ENCODE assay signal across 35 mouse cellular contexts in genomic region chr5:135380681-135381080, GRCm38 (mm10). TPM values are rescaled to one million over a fixed set of nuclear protein-coding genes. Genes with fewer than 3 reads are reported as not detected.
"Had no signal": no experiment of that assay in that cellular context is flagged by ENCODE, and none has a peak within 500 bp of the region (broad histone marks: within the 10 kb centered on the region; RNA-seq: fewer than 3 reads in every experiment).

No protein-coding gene starts in this region.

- H3K9me3 ChIP-seq: embryonic facial prominence, embryonic 10.5 days; embryonic facial prominence, embryonic 12.5 days; embryonic facial prominence, embryonic 13.5 days; embryonic facial prominence, embryonic 15.5 days; forebrain, embryonic 10.5 days; forebrain, embryonic 12.5 days; forebrain, embryonic 13.5 days; forebrain, embryonic 15.5 days had no signal

- H3K4me1 ChIP-seq: embryonic facial prominence, embryonic 10.5 days; embryonic facial prominence, embryonic 12.5 days; embryonic facial prominence, embryonic 13.5 days; embryonic facial prominence, embryonic 15.5 days; forebrain, embryonic 10.5 days; forebrain, embryonic 12.5 days; forebrain, embryonic 13.5 days; forebrain, embryonic 15.5 days had no signal

- H3K4me2 ChIP-seq: embryonic facial prominence, embryonic 12.5 days; embryonic facial prominence, embryonic 13.5 days; embryonic facial prominence, embryonic 15.5 days; forebrain, embryonic 12.5 days; forebrain, embryonic 13.5 days; forebrain, embryonic 15.5 days had no signal

- H3K4me3 ChIP-seq: embryonic facial prominence, embryonic 10.5 days; embryonic facial prominence, embryonic 12.5 days; embryonic facial prominence, embryonic 13.5 days; embryonic facial prominence, embryonic 15.5 days; erythroblast, embryonic 14.5 days; forebrain, embryonic 10.5 days; forebrain, embryonic 12.5 days; forebrain, embryonic 13.5 days; forebrain, embryonic 15.5 days; gastrocnemius, adult 2 months; heart, adult 2 months had no signal

- DNase-seq: cerebellum, adult 8-10 months; cerebellum, adult 9-10 months; cerebellum, adult 9-11 months; cerebellum, postnatal 14 days; cerebellum, postnatal 25 days; cerebellum, postnatal 36 days; embryo, embryonic 11 days; forebrain, postnatal 0 days; gastrocnemius, adult 2 months; gastrocnemius, postnatal 10 days; gastrocnemius, postnatal 14 days; gastrocnemius, postnatal 25 days; gastrocnemius, postnatal 36 days had no signal

- H3K9ac ChIP-seq: embryonic facial prominence, embryonic 12.5 days; embryonic facial prominence, embryonic 13.5 days; embryonic facial prominence, embryonic 15.5 days; forebrain, embryonic 12.5 days; forebrain, embryonic 13.5 days; forebrain, embryonic 15.5 days; forebrain, postnatal 0 days had no signal

- H3K27me3 ChIP-seq: embryonic facial prominence, embryonic 12.5 days; embryonic facial prominence, embryonic 13.5 days; embryonic facial prominence, embryonic 15.5 days; forebrain, embryonic 12.5 days; forebrain, embryonic 13.5 days; forebrain, embryonic 15.5 days had no signal

- H3K27ac ChIP-seq: embryonic facial prominence, embryonic 10.5 days; embryonic facial prominence, embryonic 12.5 days; embryonic facial prominence, embryonic 13.5 days; embryonic facial prominence, embryonic 15.5 days; forebrain, embryonic 10.5 days; forebrain, embryonic 12.5 days; forebrain, embryonic 13.5 days; forebrain, embryonic 15.5 days; gastrocnemius, adult 2 months; heart, adult 2 months had no signal

- ATAC-seq: forebrain, embryonic 13.5 days; forebrain, embryonic 14.5 days; forebrain, embryonic 15.5 days; forebrain, embryonic 16.5 days; forebrain, postnatal 0 days had no signal

RNA-seq across cellular contexts. Expression of gene Trim50, which starts 27.6 kb away (rescaled TPM):
- total RNA-seq: common myeloid progenitor, adult 5-6 weeks; forebrain, postnatal 0 days; gastrocnemius, adult 18-20 months; gastrocnemius, adult 2 months; gastrocnemius, adult 8-10 months; gastrocnemius, postnatal 10 days; gastrocnemius, postnatal 14 days; gastrocnemius, postnatal 25 days; gastrocnemius, postnatal 36 days; gastrocnemius, postnatal 4 days; granulocyte monocyte progenitor cell, adult 5-6 weeks had no signal
- polyA plus RNA-seq: cortical plate, adult 2 months; embryonic facial prominence, embryonic 10.5 days; embryonic facial prominence, embryonic 11.5 days; embryonic facial prominence, embryonic 12.5 days; embryonic facial prominence, embryonic 14.5 days; embryonic facial prominence, embryonic 15.5 days; erythroblast, embryonic 14.5 days; forebrain, embryonic 10.5 days; forebrain, embryonic 11.5 days; forebrain, embryonic 12.5 days; forebrain, embryonic 13.5 days; forebrain, embryonic 14.5 days; forebrain, embryonic 15.5 days; forebrain, embryonic 16.5 days; forebrain, postnatal 0 days; frontal cortex, adult 2 months; heart, adult 2 months had no signal

RNA-seq across cellular contexts. Expression of gene Fkbp6, which starts 30.8 kb away (rescaled TPM):
- total RNA-seq: common myeloid progenitor, adult 5-6 weeks; forebrain, postnatal 0 days; gastrocnemius, adult 18-20 months; gastrocnemius, adult 2 months; gastrocnemius, adult 8-10 months; gastrocnemius, postnatal 10 days; gastrocnemius, postnatal 14 days; gastrocnemius, postnatal 25 days; gastrocnemius, postnatal 36 days had no signal
- polyA plus RNA-seq: embryonic facial prominence, embryonic 10.5 days; embryonic facial prominence, embryonic 11.5 days; embryonic facial prominence, embryonic 12.5 days; embryonic facial prominence, embryonic 13.5 days; embryonic facial prominence, embryonic 14.5 days; embryonic facial prominence, embryonic 15.5 days; erythroblast, embryonic 14.5 days; forebrain, embryonic 13.5 days; forebrain, embryonic 14.5 days; forebrain, embryonic 16.5 days; forebrain, postnatal 0 days; heart, adult 2 months had no signal
